Mouse (Mus musculus): ENCODE measurements at regions not wholly inside any gene's neighbourhood (a gene's known extent, or its start where the extent isn't known, plus 50 kb on each side); places are given as distances from the start of the nearest gene placed in this dataset.

GRCm38 (mm10) chr9:94148474-94148873, 389.4 kb downstream of the 1190002N15Rik start:
- TF ChIP-seq CTCF (IDR thresholded peaks at IDR 0.05; ENCODE audit: borderline replicate concordance, insufficient read depth, low read depth, low read length) (no peak), POLR2A (IDR thresholded peaks at IDR 0.05; ENCODE audit: borderline replicate concordance, insufficient read depth, low read length) (no peak)

Measured in cerebellum, adult 2 months (tissue).